Mouse (Mus musculus): ENCODE measurements around the gene Vmn1r93. TPM values are rescaled to one million over a fixed set of nuclear protein-coding genes. Genes with fewer than 3 reads are reported as not detected.
"Not testable (repeated sequence)": the region's sequence is repeated elsewhere in the genome, so short reads cannot be mapped to it uniquely, and the experiment has no call there.

Gene Vmn1r93
- not detected in 2 replicates for polyA plus RNA-seq (2015; fragmentation: Nextera tagmentation; extraction: Ambion mirVana)

DNA sequence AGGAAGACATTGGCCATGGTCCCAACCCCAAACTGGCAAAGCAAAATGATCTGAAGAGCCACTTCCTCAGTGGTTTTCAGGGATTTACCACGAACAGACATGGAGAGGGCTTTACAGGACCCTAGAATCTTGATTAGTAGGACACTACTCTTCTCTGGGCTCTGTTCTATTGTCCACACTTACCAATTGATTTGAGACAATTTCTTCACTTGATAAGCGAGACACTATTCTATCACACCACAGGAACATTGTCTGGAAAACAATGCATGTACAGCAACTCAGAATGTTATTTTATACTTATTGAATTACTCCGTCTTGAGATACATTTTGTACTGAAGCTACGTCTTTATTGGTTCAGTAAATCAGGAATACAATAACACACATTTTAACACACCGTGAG is at the start of gene Vmn1r93:
TSS of gene Vmn1r93 (minus strand) at position 101 of the 400 bp plus-strand sequence.
- not testable (repeated sequence) for ATAC-seq (ENCODE audit: insufficient number of reproducible peaks, insufficient read depth, low FRiP score, low TSS enrichment, low read depth); H3K36me3 ChIP-seq; H3K4me1 ChIP-seq; H3K27ac ChIP-seq; H3K4me3 ChIP-seq; H3K27me3 ChIP-seq; H3K9ac ChIP-seq; H3K4me2 ChIP-seq; H3K9me3 ChIP-seq
- no CpG with 5 or more reads among the region's 5 CpGs for WGBS

DNA sequence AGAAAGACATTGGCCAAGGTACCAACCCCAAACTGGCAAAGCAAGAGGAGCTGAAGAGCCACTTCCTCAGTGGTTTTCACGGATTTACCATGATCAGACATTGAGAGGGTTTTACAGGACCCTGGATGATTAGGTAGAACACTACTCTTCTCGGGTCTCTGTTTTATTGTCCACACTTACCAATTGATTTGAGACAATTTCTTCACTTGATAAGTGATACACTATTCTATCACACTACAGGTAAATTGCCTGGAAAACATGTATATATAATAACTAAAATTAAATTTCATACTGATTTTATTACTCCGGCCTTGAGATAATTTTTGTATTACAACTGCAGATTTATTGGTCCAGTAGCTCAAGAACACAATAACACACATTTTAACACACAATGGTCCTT is 29.4 kb upstream of the Vmn1r93 start, which contains the start of gene Vmn1r94:
TSS of gene Vmn1r94 (minus strand) at position 101 of the 400 bp plus-strand sequence.
- WGBS: no CpG with 5 or more reads among the region's 3 CpGs
- H3K9me3 ChIP-seq; H3K4me1 ChIP-seq; H3K36me3 ChIP-seq; H3K27me3 ChIP-seq; ATAC-seq (ENCODE audit: insufficient number of reproducible peaks, insufficient read depth, low FRiP score, low TSS enrichment, low read depth); H3K4me3 ChIP-seq; H3K4me2 ChIP-seq; H3K27ac ChIP-seq; H3K9ac ChIP-seq: not testable (repeated sequence)

DNA sequence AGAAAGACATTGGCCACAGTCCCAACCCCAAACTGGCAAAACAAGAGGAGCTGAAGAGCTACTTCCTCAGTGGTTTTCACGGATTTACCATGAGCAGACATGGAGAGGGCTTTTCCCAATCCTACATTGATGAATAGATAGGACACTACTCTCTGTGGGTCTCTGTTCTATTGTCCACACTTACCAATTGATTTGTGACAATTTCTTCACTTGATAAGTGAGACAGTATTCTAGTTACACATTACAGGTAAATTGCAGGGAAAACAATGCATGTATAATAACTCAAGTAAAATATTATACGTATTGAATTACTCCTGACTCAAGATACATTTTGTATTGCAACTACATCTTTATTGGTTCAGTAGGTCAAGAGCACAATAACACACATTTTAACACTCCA is 16.4 kb downstream of the Vmn1r93 start, which contains the start of gene Gm16442:
TSS of gene Gm16442 (minus strand) at position 101 of the 400 bp plus-strand sequence.
- not testable (repeated sequence) for H3K9ac ChIP-seq; H3K27me3 ChIP-seq; H3K4me3 ChIP-seq; H3K4me2 ChIP-seq; ATAC-seq (ENCODE audit: insufficient number of reproducible peaks, insufficient read depth, low FRiP score, low TSS enrichment, low read depth); H3K9me3 ChIP-seq; H3K27ac ChIP-seq; H3K36me3 ChIP-seq; H3K4me1 ChIP-seq
- whole genome bisulfite sequencing: no CpG with 5 or more reads among the region's 2 CpGs

DNA sequence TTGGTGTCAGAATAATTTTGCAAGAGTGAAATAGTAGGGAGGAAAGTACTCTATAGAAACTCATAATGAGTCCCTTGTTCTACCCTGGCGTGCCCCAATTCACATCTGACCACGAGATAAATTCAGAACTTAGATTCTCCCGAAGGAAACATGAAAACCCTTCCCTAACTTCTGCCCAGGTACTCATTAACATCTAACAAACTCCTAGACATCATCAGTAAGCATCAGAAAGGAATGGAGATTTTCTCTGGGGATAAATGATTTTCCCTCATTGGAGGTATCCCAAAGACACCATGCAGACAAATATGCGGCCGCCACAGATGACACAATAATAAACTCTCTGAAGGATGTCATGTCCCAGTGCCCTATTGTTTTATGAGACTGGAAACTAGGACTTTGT is 39.5 kb downstream of the Vmn1r93 start, which contains the start of gene Vmn1r91:
TSS of gene Vmn1r91 (plus strand) at position 301 of the 400 bp plus-strand sequence.
- H3K4me1 ChIP-seq; H3K9ac ChIP-seq; H3K27ac ChIP-seq; H3K27me3 ChIP-seq; ATAC-seq (ENCODE audit: insufficient number of reproducible peaks, insufficient read depth, low FRiP score, low TSS enrichment, low read depth); H3K4me2 ChIP-seq; H3K4me3 ChIP-seq; H3K36me3 ChIP-seq; H3K9me3 ChIP-seq: not testable (repeated sequence)
- WGBS: 84% methylated on average over 5 of the region's 5 CpGs

Other genes with a start within 250 kb of the Vmn1r93 start
- gene Pvr, start 217.9 kb downstream of the Vmn1r93 start, polyA plus RNA-seq (2015; fragmentation: Nextera tagmentation; extraction: Ambion mirVana): 12.0 and 12.9 TPM in 2 replicates
- 0.30 TPM in 1 of 2 replicates, not detected in the other for gene Igsf23, start 188.3 kb downstream of the Vmn1r93 start, polyA plus RNA-seq (2015; fragmentation: Nextera tagmentation; extraction: Ambion mirVana)
- gene Ceacam20, start 173.7 kb downstream of the Vmn1r93 start, polyA plus RNA-seq (2015; fragmentation: Nextera tagmentation; extraction: Ambion mirVana): 0.15 TPM in 1 of 2 replicates, not detected in the other
- gene Nlrp9b, start 147.6 kb downstream of the Vmn1r93 start, polyA plus RNA-seq (2015; fragmentation: Nextera tagmentation; extraction: Ambion mirVana): not detected in 2 replicates
- gene Vmn1r91, start 39.4 kb downstream of the Vmn1r93 start, polyA plus RNA-seq (2015; fragmentation: Nextera tagmentation; extraction: Ambion mirVana): not detected in 2 replicates
- gene Gm16442, start 16.5 kb downstream of the Vmn1r93 start, polyA plus RNA-seq (2015; fragmentation: Nextera tagmentation; extraction: Ambion mirVana): not detected in 2 replicates
- not detected in 2 replicates for gene Vmn1r94, start 29.3 kb upstream of the Vmn1r93 start, polyA plus RNA-seq (2015; fragmentation: Nextera tagmentation; extraction: Ambion mirVana)
- gene Vmn1r95, start 54.6 kb upstream of the Vmn1r93 start, polyA plus RNA-seq (2015; fragmentation: Nextera tagmentation; extraction: Ambion mirVana): not detected in 2 replicates
- gene Gm6164, start 66.5 kb upstream of the Vmn1r93 start, polyA plus RNA-seq (2015; fragmentation: Nextera tagmentation; extraction: Ambion mirVana): not detected in 2 replicates
- gene Gm4498, start 94.7 kb upstream of the Vmn1r93 start, polyA plus RNA-seq (2015; fragmentation: Nextera tagmentation; extraction: Ambion mirVana): not detected in 2 replicates
- not detected in 2 replicates for gene Gm5890, start 123.7 kb upstream of the Vmn1r93 start, polyA plus RNA-seq (2015; fragmentation: Nextera tagmentation; extraction: Ambion mirVana)
- gene Gm4133, start 195.0 kb upstream of the Vmn1r93 start, polyA plus RNA-seq (2015; fragmentation: Nextera tagmentation; extraction: Ambion mirVana): not detected in 2 replicates
- gene Gm5728, start 236.3 kb upstream of the Vmn1r93 start, polyA plus RNA-seq (2015; fragmentation: Nextera tagmentation; extraction: Ambion mirVana): not detected in 2 replicates